Mouse (Mus musculus): ENCODE measurements at regions not wholly inside any gene's neighbourhood (a gene's known extent, or its start where the extent isn't known, plus 50 kb on each side); places are given as distances from the start of the nearest gene placed in this dataset.

DNA sequence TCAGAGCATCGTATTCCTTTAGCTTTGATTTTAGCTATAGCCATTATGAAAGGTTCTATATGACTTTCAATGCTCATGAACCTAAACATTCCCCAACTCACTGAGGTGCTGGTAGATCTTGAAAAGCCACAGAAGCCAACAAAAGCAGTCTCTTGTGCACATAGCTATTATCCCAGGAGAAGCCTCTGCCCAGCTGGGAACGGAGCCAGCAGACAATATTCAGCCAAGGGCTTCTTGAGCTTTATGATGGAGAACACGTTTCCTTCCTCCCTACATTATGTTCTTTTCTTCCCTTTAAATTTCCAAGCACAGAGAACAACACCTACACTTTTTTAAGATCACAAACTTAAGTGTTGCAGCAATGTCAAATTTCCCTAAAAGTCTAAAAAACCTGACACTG lies 3321.1 kb upstream of the Gm7489 start:
- TF ChIP-seq CTCF (IDR thresholded peaks at IDR 0.05; ENCODE audit: extremely low read depth, insufficient read depth, low read length) (no peak), POLR2A (IDR thresholded peaks at IDR 0.05; ENCODE audit: extremely low read depth, insufficient read depth, low read length) (no peak)

Measured in cortical plate, adult 2 months (tissue).